Mouse (Mus musculus) heart, adult 18-20 months (tissue): Measurements from ENCODE around the gene Eml6. TPM values are rescaled to one million over a fixed set of nuclear protein-coding genes. Genes with fewer than 3 reads are reported as not detected.

ENCODE experiments used
- DNase-seq, 2 experiments: peaks; one replicate each; pipeline ENCODE4 v3.0.0; 2021 to 2022; ENCODE audit warnings: mixed read lengths in 1 of 2
- long read RNA-seq, 2 experiments: library from polyadenylated mRNA; stranded (forward); transcript quantifications; one replicate each; pipeline ENCODE4 v2.0.0; 2021
- total RNA-seq, 2 experiments: library from RNA; stranded (reverse); gene quantifications; 2 replicates each; pipeline ENCODE4 v1.2.3; 2021

The Eml6 gene
- total RNA-seq: 1 to 10 TPM; 2.7 to 3.3 TPM
- long read RNA-seq, experiment 1, partial matches to known transcripts: 0 of 1 reads
- long read RNA-seq, experiment 1, other reads (novel, unspliced or antisense): 1 of 1 reads
- long read RNA-seq, experiment 2, partial matches to known transcripts: 0 of 1 reads
- long read RNA-seq, experiment 2, other reads (novel, unspliced or antisense): 1 of 1 reads

DNA sequence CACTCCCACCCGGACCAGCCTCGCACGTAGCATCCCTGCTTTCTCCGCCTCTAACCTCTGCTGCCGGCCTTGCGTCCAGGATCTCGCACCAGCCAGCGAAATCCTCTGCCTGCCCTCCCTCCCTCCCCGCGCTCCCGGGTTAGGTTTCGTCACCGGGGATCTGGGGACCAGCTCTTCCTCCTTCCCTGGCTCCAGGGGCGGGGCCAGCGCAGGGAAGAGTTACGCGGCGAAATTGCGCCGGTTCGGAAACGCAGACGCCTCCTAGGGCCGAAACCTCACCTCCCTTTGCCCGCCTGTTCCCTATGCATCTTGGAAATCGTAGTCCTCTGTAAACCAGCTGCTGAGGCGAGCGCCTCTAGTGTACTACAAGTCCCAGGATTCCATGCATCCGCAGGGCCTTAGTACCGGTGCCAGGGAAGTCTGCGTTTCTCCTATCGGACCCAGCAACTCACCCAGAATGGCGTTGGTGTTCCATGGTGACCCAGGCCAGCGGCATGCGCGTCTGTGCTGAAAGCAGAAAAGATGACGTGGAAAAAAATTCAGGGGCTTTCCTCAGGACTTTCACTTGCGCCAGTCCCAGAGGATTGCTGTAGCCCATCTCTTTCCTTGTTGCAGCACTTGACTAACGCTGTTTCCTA lies at the start of gene Eml6:
TSS of gene Eml6 (minus strand) at position 199 of the 638 bp plus-strand sequence.
- peak; percentile 94 to 99 for DNase-seq

- no peak for DNase-seq
These were observed 31.5 kb upstream of the Eml6 start for GRCm38 (mm10) chr11:30057299-30057698.

DNA sequence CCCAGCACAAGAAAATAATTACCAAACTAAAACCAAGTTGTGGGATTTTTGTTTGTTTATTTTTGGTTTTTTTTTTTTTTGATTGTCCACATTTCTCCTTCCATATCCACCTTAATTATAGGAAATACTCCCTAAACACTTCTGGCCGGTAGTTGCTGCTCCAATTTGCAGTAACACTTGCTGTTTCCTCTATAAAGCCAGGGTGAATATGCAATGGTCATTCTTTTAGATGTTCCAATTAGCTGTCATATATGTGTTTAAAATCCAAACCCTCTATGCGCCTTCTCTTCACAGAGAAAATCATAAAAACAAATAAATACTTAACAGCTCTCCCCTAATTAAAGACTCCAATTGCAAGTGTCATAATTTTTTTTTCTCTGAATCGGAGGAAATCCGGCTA lies 689 bp downstream of the Eml6 start:
- no peak for DNase-seq

DNA sequence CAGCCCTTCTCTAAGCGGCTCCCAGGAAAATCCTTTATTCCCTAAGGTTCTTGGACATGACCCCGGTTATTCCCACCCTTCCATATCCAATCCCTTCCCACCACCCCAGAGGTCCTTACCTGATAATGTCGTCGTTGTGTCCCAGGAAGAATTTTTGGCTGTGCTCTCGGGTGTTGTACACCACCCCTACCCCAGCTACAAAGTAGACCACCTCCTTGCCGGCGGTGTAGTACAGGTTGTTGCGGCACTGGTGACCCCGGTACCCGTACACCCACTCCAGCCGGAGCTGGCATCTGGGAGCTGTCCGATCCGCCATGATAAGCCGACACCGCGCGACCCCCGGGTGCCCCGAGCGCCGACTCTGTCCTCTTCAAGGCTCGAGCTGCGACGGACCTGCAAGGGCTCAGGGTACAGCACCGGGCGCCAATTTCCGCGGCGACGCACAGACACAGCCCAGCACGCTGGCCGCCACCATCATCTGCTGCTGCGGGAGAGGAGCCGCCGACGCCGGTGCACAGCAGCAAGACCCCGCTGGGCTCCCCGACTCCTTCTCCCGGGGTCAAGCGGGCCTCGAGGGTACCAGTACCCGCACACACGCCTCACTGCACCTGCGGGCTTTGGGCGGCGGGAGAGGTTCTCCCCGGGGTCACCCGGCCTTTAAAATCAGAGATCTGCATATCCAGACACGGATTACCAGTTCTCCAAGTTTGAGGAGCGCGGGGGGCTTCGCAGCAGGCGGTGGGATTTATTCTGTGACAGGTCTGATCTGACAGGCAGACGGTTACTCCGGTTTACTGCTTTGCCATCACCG lies 1.4 kb downstream of the Eml6 start:
- DNase-seq: peak; percentile 29 to 45

GRCm38 (mm10) chr11:29986257-29986656 lies 39.6 kb downstream of the Eml6 start:
- peak in 1 of 2 experiments; percentile 6 for DNase-seq

DNA sequence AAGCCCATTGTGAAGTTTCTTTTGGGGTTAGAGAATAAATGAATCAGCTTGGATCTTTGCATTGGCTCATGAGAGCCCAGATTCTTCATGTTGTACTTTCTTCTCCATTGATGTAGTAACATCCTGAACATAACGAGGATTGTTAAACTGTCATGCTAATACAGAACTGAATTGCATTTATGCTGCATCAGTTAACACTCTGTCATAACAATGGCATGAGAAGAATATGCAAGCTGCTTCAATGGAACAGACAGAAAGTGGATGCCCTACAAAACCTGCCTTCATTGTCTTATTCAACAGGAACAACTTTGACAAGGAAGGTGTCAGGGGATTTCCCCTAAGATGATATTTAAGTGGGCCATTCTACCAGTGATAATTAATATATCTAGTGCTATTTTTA lies 57.0 kb downstream of the Eml6 start:
- no peak for DNase-seq

DNA sequence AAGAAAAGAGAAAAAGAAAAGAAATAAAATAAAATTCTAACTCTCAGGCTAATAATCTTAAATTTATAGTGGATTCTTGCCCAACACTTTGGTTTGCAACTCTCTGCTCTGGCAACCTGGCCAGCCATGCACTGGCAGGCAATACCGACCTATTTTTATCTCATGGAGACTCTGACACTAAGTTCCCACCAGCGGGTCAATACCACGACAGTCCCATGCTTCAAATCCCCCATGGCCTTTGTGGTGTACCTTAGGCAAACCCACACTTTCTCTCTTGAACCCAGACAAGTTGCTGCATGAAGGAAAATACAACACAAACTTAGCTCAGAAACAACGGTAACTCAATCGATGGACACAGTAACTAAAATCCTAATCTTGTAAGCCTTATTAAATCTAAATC lies 66.5 kb downstream of the Eml6 start:
- peak; percentile 6 to 18 for DNase-seq

- no peak for DNase-seq
These were observed 81.2 kb downstream of the Eml6 start for GRCm38 (mm10) chr11:29944661-29945060.

DNA sequence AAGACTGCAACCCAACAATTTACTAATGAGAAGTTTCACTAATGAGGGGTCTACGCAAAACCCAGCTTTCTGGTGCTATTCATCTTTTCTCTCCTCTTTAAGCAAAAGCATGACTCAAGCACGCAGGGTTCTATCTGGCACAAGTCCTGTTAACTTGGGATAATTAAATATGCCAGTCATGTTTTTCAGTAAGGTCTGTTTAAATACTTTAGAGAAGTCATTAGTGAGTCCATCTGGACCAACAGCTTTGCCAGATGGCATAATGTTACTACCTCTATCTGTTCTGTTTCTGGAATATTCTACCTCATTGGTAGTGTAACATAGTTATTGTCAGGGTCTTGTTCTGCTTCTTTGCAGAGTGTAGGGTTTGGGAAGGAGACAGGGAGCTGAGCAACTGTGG lies 101.5 kb downstream of the Eml6 start:
- DNase-seq: no peak

DNA sequence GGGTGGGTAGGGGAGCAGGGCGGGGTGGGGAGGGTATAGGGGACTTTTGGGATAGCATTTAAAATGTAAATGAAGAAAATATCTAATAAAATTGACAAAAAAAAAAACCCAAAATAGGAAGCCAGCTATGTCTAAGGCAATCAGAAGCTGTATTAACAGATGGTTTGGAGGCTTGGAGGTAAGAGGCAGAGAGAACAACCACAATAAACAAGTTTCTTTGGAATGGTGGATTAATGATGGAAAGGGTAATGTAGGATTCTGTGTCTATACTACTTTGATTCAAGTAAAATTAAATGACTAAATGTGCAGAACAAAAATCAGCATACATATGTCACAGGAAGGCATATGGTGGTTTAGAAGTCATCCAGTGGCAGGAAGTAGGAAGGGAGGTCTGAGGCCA lies 102.0 kb downstream of the Eml6 start:
- no peak for DNase-seq

GRCm38 (mm10) chr11:29913180-29913579 lies 112.7 kb downstream of the Eml6 start:
- no peak for DNase-seq

DNA sequence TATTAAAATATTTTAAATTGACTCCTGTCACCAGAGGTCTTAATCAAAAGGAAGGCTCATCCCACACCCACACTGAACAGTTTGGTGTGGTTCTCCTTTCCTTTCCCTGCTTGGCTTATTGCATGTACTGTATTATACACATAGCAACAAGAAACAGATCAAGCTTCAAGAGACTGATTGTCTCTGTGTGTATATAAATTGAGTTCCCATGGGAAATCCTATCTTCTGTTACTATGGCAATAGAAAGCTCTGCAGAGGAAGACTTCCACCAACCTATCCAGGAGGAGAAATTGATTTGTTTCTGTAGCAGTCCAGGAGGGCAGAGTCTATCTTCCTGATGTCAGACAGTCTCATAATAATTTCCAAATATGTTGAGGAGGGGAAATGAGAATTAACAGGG lies 116.5 kb downstream of the Eml6 start:
- DNase-seq: no peak

GRCm38 (mm10) chr11:29885160-29885559 lies 140.7 kb downstream of the Eml6 start:
- peak; percentile 54 to 79 for DNase-seq

DNA sequence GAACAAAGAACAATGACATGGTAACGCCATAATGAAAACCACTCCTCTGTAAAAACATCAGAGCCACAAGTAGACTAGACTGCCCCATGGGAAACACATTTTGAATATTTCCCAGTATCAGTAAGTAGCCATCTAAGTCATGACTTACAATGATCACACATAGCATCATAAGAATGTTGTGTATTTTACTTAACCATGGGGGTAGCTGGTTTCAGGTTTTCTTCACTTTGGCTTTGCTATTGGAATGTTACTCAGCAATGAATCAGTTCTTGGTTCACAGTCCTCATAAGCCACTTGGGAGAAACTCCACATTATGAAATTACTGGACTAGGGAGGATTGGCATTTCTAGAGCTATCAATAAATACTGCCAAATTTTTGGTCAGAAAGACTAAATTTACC lies 141.5 kb downstream of the Eml6 start:
- no peak for DNase-seq

DNA sequence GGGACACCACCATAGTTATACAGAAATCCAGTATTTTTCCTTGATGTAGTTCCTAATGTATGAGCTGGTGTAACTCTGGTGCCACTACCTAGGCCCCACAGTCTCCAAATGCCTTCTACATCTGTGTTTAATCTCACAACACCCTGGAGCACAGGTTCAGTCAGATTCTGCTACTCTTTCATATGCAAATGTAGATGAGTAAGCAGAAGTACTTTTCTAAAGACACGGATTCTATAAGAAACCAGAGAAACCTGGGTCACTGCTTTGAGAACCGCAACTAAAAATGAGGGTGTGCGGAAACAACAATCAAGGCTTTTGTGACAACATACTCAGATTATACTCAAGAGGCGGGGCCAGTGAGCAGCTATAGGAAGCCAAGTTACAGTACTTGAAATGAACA lies 142.8 kb downstream of the Eml6 start:
- no peak for DNase-seq

- no peak for DNase-seq
These were observed 146.2 kb downstream of the Eml6 start for GRCm38 (mm10) chr11:29879641-29880040.

DNA sequence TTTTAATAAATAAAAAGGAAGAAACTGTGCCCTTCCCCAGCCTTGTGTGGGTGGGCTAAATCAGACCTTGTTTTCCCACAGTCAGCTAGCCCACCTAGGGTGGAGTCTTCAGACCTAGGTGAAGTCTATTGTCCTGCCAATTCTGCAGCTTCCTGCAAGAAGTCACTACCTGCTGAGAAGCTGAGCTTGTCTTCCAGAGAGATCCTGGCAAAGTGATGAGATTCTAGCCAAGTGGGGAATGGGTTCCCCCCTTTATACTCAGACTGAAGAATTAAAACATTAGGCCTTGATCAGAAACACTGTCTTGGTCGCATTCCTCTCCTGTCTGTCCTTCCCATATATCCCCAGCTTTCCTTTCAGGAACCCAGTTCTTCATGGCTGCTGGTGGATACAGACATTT lies 147.9 kb downstream of the Eml6 start:
- no peak for DNase-seq

- no peak for DNase-seq
These were observed 148.6 kb downstream of the Eml6 start for GRCm38 (mm10) chr11:29877280-29877679.

- DNase-seq: peak in 1 of 2 experiments; percentile 15
These were observed 151.1 kb downstream of the Eml6 start for GRCm38 (mm10) chr11:29874781-29875180.

DNA sequence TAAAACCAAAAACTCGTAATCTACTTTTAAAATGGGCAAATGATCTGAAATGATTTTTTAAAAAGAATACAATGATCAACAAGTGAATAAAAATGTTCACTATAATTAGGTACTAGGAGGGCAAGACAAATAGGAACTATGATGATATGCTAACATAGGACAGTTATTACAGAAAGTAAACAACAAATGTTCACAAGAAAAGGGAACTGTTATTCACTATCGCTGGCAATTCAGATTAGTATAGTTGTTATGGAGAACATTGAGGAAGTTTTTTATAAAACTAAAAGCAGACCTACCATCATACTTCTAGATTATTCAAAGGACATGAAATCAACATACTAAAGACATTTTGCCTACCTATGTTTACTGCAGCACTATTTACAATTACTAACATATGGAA lies 155.7 kb downstream of the Eml6 start:
- DNase-seq: no peak

- DNase-seq: no peak
These were observed 161.6 kb downstream of the Eml6 start for GRCm38 (mm10) chr11:29864269-29864668.

GRCm38 (mm10) chr11:29861750-29862397 lies 164.0 kb downstream of the Eml6 start:
- peak; percentile 35 to 72 for DNase-seq

DNA sequence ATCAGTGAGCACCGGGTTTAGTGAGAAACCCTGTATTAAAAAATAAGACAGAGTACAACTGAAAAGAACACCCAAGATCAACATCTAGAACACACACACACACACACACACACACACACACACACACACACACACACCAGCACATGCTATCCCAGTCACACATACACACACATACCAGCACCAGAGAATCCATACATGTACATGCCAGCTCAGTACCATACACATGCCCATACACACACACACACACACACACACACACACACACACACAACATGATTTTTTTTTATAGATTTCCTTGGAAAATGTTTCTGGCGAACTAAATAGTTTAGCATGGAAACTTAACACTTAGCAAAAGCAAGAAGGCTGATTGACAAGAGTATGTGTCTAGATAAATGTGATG lies 164.8 kb downstream of the Eml6 start:
- DNase-seq: no peak
